Mouse (Mus musculus): ENCODE data around the gene Tmppe. TPM values are rescaled to one million over a fixed set of nuclear protein-coding genes. Genes with fewer than 3 reads are reported as not detected.

Tmppe gene
- total RNA-seq, 1 experiment from 2014 or later = 6.9 TPM

- no peak for DNase-seq
Measured at GRCm38 (mm10) chr9:114394677-114395076, 6.2 kb upstream of the Tmppe start.

GRCm38 (mm10) chr9:114395258-114395657 lies 5.6 kb upstream of the Tmppe start:
- no peak for DNase-seq

GRCm38 (mm10) chr9:114399680-114400079 lies 1.2 kb upstream of the Tmppe start:
- no peak for DNase-seq

- DNase-seq = no peak
Measured at GRCm38 (mm10) chr9:114400588-114400948, 337 bp upstream of the Tmppe start.

- DNase-seq = no peak
Measured at GRCm38 (mm10) chr9:114401685-114402080, 778 bp downstream of the Tmppe start.

- DNase-seq = no peak
Measured at GRCm38 (mm10) chr9:114407676-114408075, 6.8 kb downstream of the Tmppe start.

- DNase-seq = no peak
Measured at GRCm38 (mm10) chr9:114410313-114410862, 9.5 kb downstream of the Tmppe start.

GRCm38 (mm10) chr9:114411295-114411694 lies 10.4 kb downstream of the Tmppe start:
- no peak for DNase-seq

- no peak for DNase-seq
Measured at GRCm38 (mm10) chr9:114412406-114412805, 11.5 kb downstream of the Tmppe start.

- no peak for DNase-seq
Measured at GRCm38 (mm10) chr9:114413866-114414265, 13.0 kb downstream of the Tmppe start.

GRCm38 (mm10) chr9:114415701-114416100 lies 14.8 kb downstream of the Tmppe start:
- peak; percentile 68 for DNase-seq

- DNase-seq = no peak
Measured at GRCm38 (mm10) chr9:114416646-114417517, 16.0 kb downstream of the Tmppe start.

- DNase-seq = peak; percentile 59
Measured at GRCm38 (mm10) chr9:114418187-114418586, 17.3 kb downstream of the Tmppe start.

GRCm38 (mm10) chr9:114420443-114420842 lies 19.5 kb downstream of the Tmppe start:
- DNase-seq = no peak

- DNase-seq = no peak
Measured at GRCm38 (mm10) chr9:114421045-114421444, 20.1 kb downstream of the Tmppe start.

- DNase-seq = no peak
Measured at GRCm38 (mm10) chr9:114421797-114422196, 20.9 kb downstream of the Tmppe start.

- DNase-seq = no peak
Measured at GRCm38 (mm10) chr9:114425576-114425975, 24.7 kb downstream of the Tmppe start.

- DNase-seq = no peak
Measured at GRCm38 (mm10) chr9:114426201-114426600, 25.3 kb downstream of the Tmppe start.

GRCm38 (mm10) chr9:114427425-114427824 lies 26.5 kb downstream of the Tmppe start:
- DNase-seq = no peak

GRCm38 (mm10) chr9:114428103-114428834 lies 27.4 kb downstream of the Tmppe start:
- no peak for DNase-seq

- DNase-seq = no peak
Measured at GRCm38 (mm10) chr9:114435668-114436067, 34.8 kb downstream of the Tmppe start.

- DNase-seq = no peak
Measured at GRCm38 (mm10) chr9:114440548-114440947, 39.6 kb downstream of the Tmppe start.

- DNase-seq = no peak
Measured at GRCm38 (mm10) chr9:114442225-114442624, 41.3 kb downstream of the Tmppe start.
